Mouse (Mus musculus) limb, embryonic 14.5 days (tissue): ENCODE data around the gene Sbk3. TPM values are rescaled to one million over a fixed set of nuclear protein-coding genes. Genes with fewer than 3 reads are reported as not detected.

Source experiments
- ATAC-seq: fragments of 200-750 bp; cut with Nextera tagmentation; 2 replicates; pipeline ENCODE4 v1.8.0; 2017; ENCODE audit warnings: low read depth, moderate number of reproducible peaks, moderate TSS enrichment; ENCODE audit not compliant: low FRiP score
- DNase-seq: peaks from one replicate; pipeline ENCODE4 v3.0.0-alpha.2; 2015; ENCODE audit warnings: low spot score
- H3K27ac ChIP-seq: fragments of 300-500 bp; sonication (generic); replicated peaks from 2 replicates; pipeline ENCODE4 v1.5.1; 2014; ENCODE audit warnings: low read depth, mild to moderate bottlenecking, low read length, moderate library complexity, mixed read lengths
- H3K27me3 ChIP-seq: fragments of 300-500 bp; sonication (generic); 2 replicates; pipeline ENCODE4 v1.6.1; 2014; ENCODE audit warnings: low read length, mixed read lengths; ENCODE audit not compliant: control insufficient read depth, insufficient read depth
- H3K36me3 ChIP-seq: fragments of 300-500 bp; sonication (generic); 2 replicates; pipeline ENCODE4 v1.6.1; 2014; ENCODE audit warnings: mild to moderate bottlenecking, low read length, moderate library complexity, mixed read lengths; ENCODE audit not compliant: control insufficient read depth, insufficient read depth
- H3K4me1 ChIP-seq: fragments of 300-500 bp; sonication (generic); 2 replicates; pipeline ENCODE4 v1.6.1; 2014; ENCODE audit warnings: antibody characterized with exemption, low read length, mixed read lengths; ENCODE audit not compliant: control insufficient read depth, insufficient read depth
- H3K4me2 ChIP-seq: fragments of 300-500 bp; sonication (generic); replicated peaks from 2 replicates; pipeline ENCODE4 v1.6.1; 2014; ENCODE audit warnings: low read depth, mild to moderate bottlenecking, low read length, moderate library complexity; ENCODE audit not compliant: severe bottlenecking
- H3K4me3 ChIP-seq: fragments of 300-500 bp; sonication (generic); replicated peaks from 2 replicates; pipeline ENCODE4 v1.5.1; 2014; ENCODE audit warnings: low read length
- H3K9ac ChIP-seq: fragments of 300-500 bp; sonication (generic); 2 replicates; pipeline ENCODE4 v1.6.1; 2014; ENCODE audit warnings: mild to moderate bottlenecking, low read depth, low read length, moderate library complexity; ENCODE audit not compliant: severe bottlenecking
- H3K9me3 ChIP-seq: fragments of 300-500 bp; sonication (generic); 2 replicates; pipeline ENCODE4 v1.6.1; 2016; ENCODE audit warnings: low read length; ENCODE audit not compliant: control insufficient read depth
- POLR2A ChIP-seq: fragments of 200-500 bp; IDR thresholded peaks from 2 replicates; pipeline ENCODE4 v1.8.0; 2012; ENCODE audit warnings: inconsistent platforms, mild to moderate bottlenecking, moderate library complexity, borderline replicate concordance; ENCODE audit not compliant: insufficient read depth, insufficient read length; ENCODE audit errors: extremely low read depth
- WGBS: fragments of 180-500 bp; shearing (Covaris S2); extraction: QIAGEN DNeasy Blood & Tissue Kit; methylation state at CpG from one replicate; pipeline ENCODE4 v1.1.7; 2014; 5-methylcytosine and 5-hydroxymethylcytosine counted together
- polyA plus RNA-seq, 2 experiments: library from polyadenylated mRNA; depleted of rRNA in 1 of 2; stranded (reverse) in 1 of 2; unstranded in 1 of 2; fragments of >200 nt; fragmentation: Nextera tagmentation in 1 of 2; extraction: Ambion mirVana in 1 of 2; gene quantifications; 2 replicates each; pipeline versions ENCODE4 v1.2.1 to v1.2.3; 2012 to 2014

Sbk3 gene
- polyA plus RNA-seq, 2 experiments, result 0.06 to 0.15 TPM

- peaks cover under 1% of the 10 kb centered on the region; the same call in 1 of the 2 replicates for H3K27me3 ChIP-seq
- DNase-seq (no peak), ATAC-seq (no peak)
- no peak overlapping the region for H3K27ac ChIP-seq
- no peak overlapping the region for H3K4me2 ChIP-seq
- no peak overlapping the region for H3K9ac ChIP-seq
- H3K9me3 ChIP-seq, result 0 out of 2 replicates have a peak, but pooled peaks cover 3% of the 10 kb centered on the region
- H3K36me3 ChIP-seq, result peaks cover 17% of the 10 kb centered on the region
- no peak for TF ChIP-seq POLR2A
- no peak overlapping the region for H3K4me3 ChIP-seq
- WGBS, result 68% methylated on average over 2 of the region's 2 CpGs
- no peaks in the 10 kb centered on the region for H3K4me1 ChIP-seq
Observed at GRCm38 (mm10) chr7:4988250-4988649, 17.3 kb upstream of the Sbk3 start.

GRCm38 (mm10) chr7:4976832-4977231 is 5.9 kb upstream of the Sbk3 start:
- no peak for TF ChIP-seq POLR2A
- Histone ChIP-seq H3K4me2 (no peak overlapping the region), H3K9ac (no peak overlapping the region), H3K9me3 (no peaks in the 10 kb centered on the region), H3K27me3 (no peaks in the 10 kb centered on the region), H3K27ac (no peak overlapping the region), H3K4me1 (no peaks in the 10 kb centered on the region), H3K4me3 (no peak overlapping the region), H3K36me3 (no peaks in the 10 kb centered on the region)
- DNase-seq (no peak), ATAC-seq (no peak)
- WGBS, result 91% methylated on average over 7 of the region's 7 CpGs

- WGBS, result 54% methylated on average over 4 of the region's 4 CpGs
- no peak for TF ChIP-seq POLR2A
Observed at GRCm38 (mm10) chr7:4975455-4975854, 4.5 kb upstream of the Sbk3 start.

GRCm38 (mm10) chr7:4972321-4973047 is 1.5 kb upstream of the Sbk3 start:
- WGBS, result 68% methylated on average over 18 of the region's 18 CpGs
- H3K9ac ChIP-seq, result no peak overlapping the region
- no peak overlapping the region for H3K27ac ChIP-seq
- no peak for ATAC-seq
- TF ChIP-seq POLR2A, result no peak
- H3K4me3 ChIP-seq, result no peak overlapping the region
- H3K27me3 ChIP-seq, result no peaks in the 10 kb centered on the region
- no peaks in the 10 kb centered on the region for H3K9me3 ChIP-seq
- H3K4me2 ChIP-seq, result no peak overlapping the region
- H3K4me1 ChIP-seq, result no peaks in the 10 kb centered on the region
- H3K36me3 ChIP-seq, result no peaks in the 10 kb centered on the region
- peak; percentile 31 for DNase-seq

More at GRCm38 (mm10) chr7:4975455-4975854, 4.5 kb upstream of the Sbk3 start:
- H3K27me3 ChIP-seq, result no peaks in the 10 kb centered on the region
- no peaks in the 10 kb centered on the region for H3K36me3 ChIP-seq
- H3K9me3 ChIP-seq, result no peaks in the 10 kb centered on the region
- H3K27ac ChIP-seq, result no peak overlapping the region
- no peak overlapping the region for H3K9ac ChIP-seq
- DNase-seq (no peak), ATAC-seq (no peak)
- H3K4me3 ChIP-seq, result no peak overlapping the region
- no peak overlapping the region for H3K4me2 ChIP-seq
- H3K4me1 ChIP-seq, result no peaks in the 10 kb centered on the region

- ATAC-seq, result no peak
- no peak for TF ChIP-seq POLR2A
Observed at GRCm38 (mm10) chr7:4971710-4972109, 742 bp upstream of the Sbk3 start.

More at GRCm38 (mm10) chr7:4971710-4972109, 742 bp upstream of the Sbk3 start:
- Histone ChIP-seq H3K4me3 (no peak overlapping the region), H3K36me3 (no peaks in the 10 kb centered on the region), H3K27me3 (no peaks in the 10 kb centered on the region), H3K4me1 (no peaks in the 10 kb centered on the region), H3K9me3 (no peaks in the 10 kb centered on the region), H3K4me2 (no peak overlapping the region), H3K27ac (no peak overlapping the region), H3K9ac (no peak overlapping the region)
- DNase-seq, result no peak
- 30% methylated on average over 7 of the region's 7 CpGs for WGBS
